Mouse (Mus musculus) heart, postnatal 10 days (tissue): ENCODE measurements around the gene Prph. TPM values are rescaled to one million over a fixed set of nuclear protein-coding genes. Genes with fewer than 3 reads are reported as not detected.

Experiments used
- DNase-seq, 2 experiments: peaks; one replicate each; pipeline ENCODE4 v3.0.0; 2021
- intact Hi-C: fragments of 180-260 bp; cut with DNase I; formaldehyde crosslinking; loops from one replicate; pipeline ENCODE4 v1.15.1; 2025
- microRNA-seq, 2 experiments: library from miRNA; unstranded; fragments of <30 nt; microRNA quantifications; one replicate each; pipeline ENCODE4 v1.2.0; 2022
- total RNA-seq, 2 experiments: library from RNA; stranded (reverse); gene quantifications; 2 replicates each; pipeline ENCODE4 v1.2.3; 2021

The Prph gene
- total RNA-seq, 2 experiments from 2014 or later = 0.27 to 0.53 TPM

DNA sequence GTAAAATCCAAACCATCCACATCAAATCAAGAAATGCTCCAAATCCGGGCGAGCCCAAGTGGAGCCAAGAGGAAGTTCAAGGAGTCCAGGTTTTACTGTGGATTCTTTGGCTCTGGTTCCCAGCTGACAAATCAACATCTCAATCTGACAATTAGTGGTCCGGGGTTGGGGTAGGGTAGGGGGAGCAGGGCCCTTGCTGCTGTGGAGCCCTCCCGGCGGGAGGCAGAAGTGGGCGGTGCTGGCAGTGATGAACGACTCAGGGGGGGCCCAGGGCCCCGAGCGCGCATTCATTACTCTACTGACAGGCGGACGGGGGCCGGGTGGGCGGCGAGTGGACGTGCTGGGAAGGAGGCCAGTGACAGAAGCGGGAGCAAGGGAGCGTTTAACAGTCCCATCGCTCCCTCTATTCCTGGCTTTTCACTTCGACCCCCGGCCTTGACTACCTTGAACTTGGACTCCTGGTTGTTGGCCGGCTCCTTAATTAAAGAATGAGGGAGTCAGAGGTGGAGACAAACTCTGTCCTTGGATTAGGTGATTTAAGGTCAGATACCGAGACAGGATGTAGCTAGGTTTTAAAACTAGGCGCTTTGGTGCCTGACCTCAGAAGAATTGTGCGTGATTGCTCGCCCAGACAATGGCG is 39.8 kb downstream of the Prph start:
- peak in 1 of 2 experiments; percentile 18 for DNase-seq
- intact Hi-C loops = no loop called here

DNA sequence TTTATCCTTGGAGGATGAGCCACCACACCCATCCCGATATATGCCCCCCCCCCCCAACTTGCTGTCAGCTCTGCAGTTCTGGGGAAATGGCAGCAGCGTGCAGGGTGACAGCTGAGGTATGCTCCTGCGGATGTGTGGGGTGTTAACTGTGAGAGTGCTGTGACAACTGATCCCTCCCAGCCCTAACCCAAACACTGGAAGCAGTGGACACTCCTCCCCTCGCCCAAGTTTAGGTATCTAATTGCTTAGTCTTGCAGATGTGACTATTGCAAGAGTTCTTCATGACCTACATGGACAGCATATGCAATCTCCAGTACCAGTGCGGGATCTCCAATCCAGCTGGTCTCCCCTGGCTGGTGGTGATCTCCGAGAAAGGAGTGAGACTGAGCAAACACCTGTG is 40.4 kb downstream of the Prph start:
- no peak for DNase-seq
- intact Hi-C loops = no loop called here

DNA sequence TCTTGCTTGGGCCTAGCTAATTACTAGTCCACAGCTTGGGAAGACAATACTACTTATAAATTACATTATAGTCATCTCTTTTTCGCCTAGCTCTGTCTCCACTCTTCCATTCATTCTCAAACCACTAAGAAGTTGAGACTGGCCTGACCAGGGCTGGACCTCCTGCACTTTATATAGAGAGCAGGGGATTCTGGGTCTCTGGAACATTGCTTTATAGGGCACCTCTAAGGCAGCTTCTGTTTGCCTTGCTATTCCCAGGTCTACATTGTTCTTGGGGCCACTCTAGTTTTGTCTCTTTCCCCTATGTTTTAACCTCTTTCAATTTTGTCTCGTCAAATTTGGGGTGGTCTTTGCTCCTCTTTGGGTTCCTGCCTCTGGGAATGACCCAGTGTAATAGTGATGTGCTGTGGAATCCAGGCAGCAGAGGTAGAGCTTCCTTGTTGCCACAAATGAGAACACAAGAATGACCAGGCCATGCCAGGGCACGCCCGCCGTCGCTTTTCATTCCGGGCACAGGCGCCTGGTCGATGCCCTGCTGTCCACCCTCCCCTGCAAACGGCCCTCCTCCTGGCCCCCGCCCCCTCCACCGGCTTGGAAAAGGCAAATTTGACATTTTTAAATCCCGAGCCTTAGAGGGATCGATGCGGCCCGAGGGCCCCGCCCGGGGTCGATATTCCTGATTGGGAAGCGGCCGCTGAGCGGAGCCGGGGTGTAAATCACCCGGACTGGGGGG is 41.3 kb downstream of the Prph start:
- intact Hi-C loops = no loop called here
- no peak for DNase-seq

- peak in 1 of 2 experiments; percentile 34 for DNase-seq
Observed at GRCm38 (mm10) chr15:99096831-99097500, 42.0 kb downstream of the Prph start.

DNA sequence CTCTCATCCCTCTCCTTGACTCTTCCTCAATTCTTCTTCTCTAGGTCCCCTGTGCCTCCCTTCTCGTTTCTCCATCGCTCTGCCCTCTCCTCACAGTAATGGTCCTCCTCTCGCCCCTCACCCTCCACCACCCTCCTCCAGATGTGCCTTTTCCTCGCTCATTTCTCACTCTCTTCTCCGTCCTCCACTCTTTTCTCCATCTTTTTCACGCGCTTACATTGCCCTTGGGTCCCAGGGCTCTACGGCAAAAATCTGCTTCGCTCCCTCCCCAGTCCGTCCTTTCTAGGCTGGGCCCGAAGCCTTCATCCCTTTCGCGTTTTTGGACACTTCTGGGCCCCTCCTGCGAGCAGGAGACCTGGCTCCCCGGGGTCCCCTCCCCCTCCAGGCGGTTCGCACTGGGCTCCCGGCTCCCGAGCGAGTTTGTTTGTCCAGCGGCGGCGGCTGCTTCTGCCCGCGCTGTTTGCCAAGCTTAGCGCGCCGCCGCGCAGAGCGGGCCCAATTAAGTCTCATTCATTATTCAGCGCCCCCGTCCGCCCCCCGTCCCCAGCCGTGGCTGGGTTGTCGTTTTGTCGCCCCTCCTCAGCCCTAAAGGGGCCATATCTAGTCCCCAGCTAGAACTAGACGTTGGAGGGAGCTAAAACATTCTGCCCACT is 43.0 kb downstream of the Prph start:
- intact Hi-C loops = loop anchor here (2.0 kb wide), 1 partner anchor 21 kb away; no protein-coding TSS in a partner anchor
- peak; percentile 40 to 46 for DNase-seq

More at GRCm38 (mm10) chr15:99096831-99097500, 42.0 kb downstream of the Prph start:
- intact Hi-C loops = no loop called here

DNA sequence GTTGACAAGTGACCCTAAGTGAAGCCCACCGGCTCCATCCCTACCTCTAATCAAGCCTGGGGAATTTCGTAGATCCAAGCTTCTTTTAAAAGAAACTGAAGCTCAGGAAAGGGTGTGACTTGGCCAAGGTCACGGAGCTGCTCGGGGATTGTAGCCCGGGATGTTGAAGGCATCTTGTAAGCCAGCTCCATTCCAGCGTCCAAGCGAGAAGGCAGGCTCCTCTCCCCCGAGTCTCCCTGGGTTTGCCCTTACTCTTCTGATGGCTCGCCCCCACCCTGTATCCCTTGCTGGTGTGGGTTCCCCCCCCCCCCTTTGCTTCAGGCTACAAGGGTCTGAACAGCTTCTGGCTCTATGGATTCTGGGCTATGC is 43.5 kb downstream of the Prph start:
- DNase-seq = peak in 1 of 2 experiments; percentile 14
- intact Hi-C loops = loop anchor here (2.0 kb wide), 1 partner anchor 20 kb away; no protein-coding TSS in a partner anchor

DNA sequence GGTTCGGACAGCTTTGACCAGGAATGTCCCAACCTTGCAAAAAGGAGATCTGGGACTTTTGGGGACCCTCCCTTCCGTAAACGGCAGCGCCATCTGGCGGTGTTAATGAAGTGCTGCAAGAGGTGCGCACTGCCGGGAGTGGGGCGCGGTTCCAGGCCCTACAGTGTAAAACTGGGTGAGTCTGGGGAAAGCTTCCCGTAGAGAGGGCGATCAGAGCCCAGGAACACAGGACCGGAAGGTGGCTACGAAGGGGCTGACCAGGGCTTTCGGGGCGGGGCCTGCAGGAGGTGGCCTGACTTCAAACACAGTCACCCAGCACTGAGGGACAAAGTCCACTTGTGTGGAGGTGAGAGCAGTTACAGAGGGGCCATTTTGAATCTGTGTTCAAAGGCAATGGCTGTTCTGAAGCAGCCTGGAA is 44.2 kb downstream of the Prph start:
- peak; percentile 58 to 76 for DNase-seq
- intact Hi-C loops = loop anchor here (2.0 kb wide), 1 partner anchor 20 kb away; no protein-coding TSS in a partner anchor

DNA sequence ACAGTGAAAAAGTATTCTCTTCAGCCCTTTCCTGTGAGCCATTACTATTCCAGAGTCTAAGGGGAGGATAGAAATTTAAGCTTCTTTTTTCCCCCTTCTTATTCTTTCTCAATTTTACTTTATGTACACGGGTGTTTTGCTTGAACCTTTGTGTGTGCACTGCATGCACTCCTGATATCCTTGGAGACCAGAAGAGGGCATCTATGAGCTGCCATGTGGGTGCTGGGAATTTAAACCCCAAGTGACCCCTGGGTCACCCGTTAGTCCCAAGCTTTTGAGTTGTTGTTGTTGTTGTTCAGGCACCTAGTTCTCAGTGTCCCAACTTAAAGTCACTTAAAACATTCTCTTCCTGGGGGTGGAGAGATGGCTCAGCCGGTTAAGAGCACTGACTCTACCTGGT is 45.0 kb downstream of the Prph start:
- no peak for DNase-seq
- intact Hi-C loops = loop anchor here (2.0 kb wide), 1 partner anchor 19 kb away; no protein-coding TSS in a partner anchor

- DNase-seq = no peak
- intact Hi-C loops = no loop called here
Observed at GRCm38 (mm10) chr15:99105238-99105637, 50.3 kb downstream of the Prph start.

DNA sequence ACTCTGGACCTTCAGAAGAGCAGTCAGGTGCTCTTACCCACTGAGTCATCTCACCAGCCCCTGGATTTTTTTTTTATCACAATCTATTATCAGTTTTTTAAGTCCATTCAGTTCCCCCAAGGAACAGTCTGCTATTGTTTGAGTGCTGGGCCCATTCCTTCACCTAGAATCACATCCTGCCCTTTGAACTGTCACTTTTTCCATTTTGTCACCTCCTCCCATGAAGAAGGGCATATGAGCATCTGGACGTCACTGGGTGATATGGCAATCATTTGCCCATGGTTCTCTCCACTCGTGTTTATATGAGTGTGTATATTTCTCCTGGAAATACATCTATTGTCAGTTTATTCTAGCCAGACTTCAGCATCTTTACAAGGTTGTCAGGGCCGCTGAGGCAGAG is 52.9 kb downstream of the Prph start:
- intact Hi-C loops = no loop called here
- DNase-seq = no peak

Small RNA genes within 50 kb of the gene (microRNA-seq; reads per million reads assigned to microRNA genes)
- 0 to 1.7 reads per million in 2 experiments for gene Mir6960

Other genes with a start within 250 kb of the Prph start
- gene Ddn, start 245.7 kb upstream of the Prph start, total RNA-seq = under 1 TPM; 0.10 to 0.32 TPM
- 10 to 100 TPM; 93.7 to 94.3 TPM for gene Prkag1, start 223.7 kb upstream of the Prph start, total RNA-seq
- 10 to 100 TPM; 63.0 to 72.1 TPM for gene Kmt2d, start 184.0 kb upstream of the Prph start, total RNA-seq
- gene Rhebl1, start 160.6 kb upstream of the Prph start, total RNA-seq = 1 to 10 TPM; 1.6 to 2.8 TPM
- 1 to 10 TPM; 2.8 to 3.8 TPM for gene Dhh, start 156.6 kb upstream of the Prph start, total RNA-seq
- 10 to 100 TPM; 15.4 to 16.1 TPM for gene Lmbr1l, start 136.9 kb upstream of the Prph start, total RNA-seq
- gene Tuba1b, start 120.6 kb upstream of the Prph start, total RNA-seq = 100 to 1,000 TPM; 373 to 402 TPM
- not detected for gene Gm49450, start 101.6 kb upstream of the Prph start, total RNA-seq
- 100 to 1,000 TPM; 263 to 273 TPM for gene Tuba1a, start 101.5 kb upstream of the Prph start, total RNA-seq
- gene Tuba1c, start 25.3 kb upstream of the Prph start, total RNA-seq = 10 to 100 TPM; 80.7 to 99.8 TPM
- gene Troap, start 19.4 kb downstream of the Prph start, total RNA-seq = 1 to 10 TPM; 6.5 to 6.7 TPM
- gene C1ql4, start 32.6 kb downstream of the Prph start, total RNA-seq = not detected
- under 1 TPM; 0.37 to 0.98 TPM for gene Dnajc22, start 38.0 kb downstream of the Prph start, total RNA-seq
- 10 to 100 TPM; 16.7 to 18.8 TPM for gene Spats2, start 70.7 kb downstream of the Prph start, total RNA-seq
- 1 to 10 TPM in 1 of 2 experiments, under 1 TPM in 1; 0.57 to 1.3 TPM for gene Kcnh3, start 169.7 kb downstream of the Prph start, total RNA-seq
- 10 to 100 TPM; 73.3 to 75.3 TPM for gene Mcrs1, start 196.8 kb downstream of the Prph start, total RNA-seq
- gene Prpf40b, start 239.9 kb downstream of the Prph start, total RNA-seq = 10 to 100 TPM; 30.5 to 38.7 TPM
- gene Fam186b, start 240.7 kb downstream of the Prph start, total RNA-seq = under 1 TPM; 0.14 to 0.15 TPM